Mouse (Mus musculus): ENCODE data around the gene C2cd5.

The C2cd5 gene

GRCm38 (mm10) chr6:143073476-143073875, 26.5 kb downstream of the C2cd5 start:
- DNase-seq (ENCODE audit: low spot score), result no peak

- no peak for DNase-seq (ENCODE audit: low spot score)
Measured at GRCm38 (mm10) chr6:143072412-143073014, 27.4 kb downstream of the C2cd5 start.

GRCm38 (mm10) chr6:143070736-143071135, 29.2 kb downstream of the C2cd5 start:
- no peak for DNase-seq (ENCODE audit: low spot score)

GRCm38 (mm10) chr6:143070019-143070418, 29.9 kb downstream of the C2cd5 start:
- no peak for DNase-seq (ENCODE audit: low spot score)

- no peak for DNase-seq (ENCODE audit: low spot score)
Measured at GRCm38 (mm10) chr6:143069606-143070005, 30.3 kb downstream of the C2cd5 start.

- DNase-seq (ENCODE audit: low spot score), result peak; percentile 86
Measured at GRCm38 (mm10) chr6:143068181-143068915, 31.6 kb downstream of the C2cd5 start.

GRCm38 (mm10) chr6:143067654-143068053, 32.3 kb downstream of the C2cd5 start:
- no peak for DNase-seq (ENCODE audit: low spot score)

GRCm38 (mm10) chr6:143066859-143067258, 33.1 kb downstream of the C2cd5 start:
- DNase-seq (ENCODE audit: low spot score), result no peak

- DNase-seq (ENCODE audit: low spot score), result no peak
Measured at GRCm38 (mm10) chr6:143064047-143064446, 35.9 kb downstream of the C2cd5 start.

GRCm38 (mm10) chr6:143057601-143058000, 42.3 kb downstream of the C2cd5 start:
- DNase-seq (ENCODE audit: low spot score), result no peak

GRCm38 (mm10) chr6:143051566-143051965, 48.4 kb downstream of the C2cd5 start:
- no peak for DNase-seq (ENCODE audit: low spot score)

- no peak for DNase-seq (ENCODE audit: low spot score)
Measured at GRCm38 (mm10) chr6:143049791-143050555, 50.0 kb downstream of the C2cd5 start.

- no peak for DNase-seq (ENCODE audit: low spot score)
Measured at GRCm38 (mm10) chr6:143049117-143049516, 50.8 kb downstream of the C2cd5 start.

GRCm38 (mm10) chr6:143047538-143048258, 52.2 kb downstream of the C2cd5 start:
- DNase-seq (ENCODE audit: low spot score), result no peak

- no peak for DNase-seq (ENCODE audit: low spot score)
Measured at GRCm38 (mm10) chr6:143041578-143041977, 58.4 kb downstream of the C2cd5 start.

GRCm38 (mm10) chr6:143035261-143035660, 64.7 kb downstream of the C2cd5 start:
- no peak for DNase-seq (ENCODE audit: low spot score)

- DNase-seq (ENCODE audit: low spot score), result no peak
Measured at GRCm38 (mm10) chr6:143034503-143034902, 65.4 kb downstream of the C2cd5 start.

- DNase-seq (ENCODE audit: low spot score), result no peak
Measured at GRCm38 (mm10) chr6:143030521-143030920, 69.4 kb downstream of the C2cd5 start.

GRCm38 (mm10) chr6:143027896-143028295, 72.0 kb downstream of the C2cd5 start:
- DNase-seq (ENCODE audit: low spot score), result no peak

GRCm38 (mm10) chr6:143027402-143027801, 72.5 kb downstream of the C2cd5 start:
- no peak for DNase-seq (ENCODE audit: low spot score)

GRCm38 (mm10) chr6:143023691-143024090, 76.2 kb downstream of the C2cd5 start:
- DNase-seq (ENCODE audit: low spot score), result no peak

- DNase-seq (ENCODE audit: low spot score), result no peak
Measured at GRCm38 (mm10) chr6:143021756-143022155, 78.2 kb downstream of the C2cd5 start.
